Mouse (Mus musculus): ENCODE measurements around the gene Drc7. TPM values are rescaled to one million over a fixed set of nuclear protein-coding genes. Genes with fewer than 3 reads are reported as not detected.

The Drc7 gene
- total RNA-seq, 2 experiments from 2014 or later, result 1.0 to 2.2 TPM

DNA sequence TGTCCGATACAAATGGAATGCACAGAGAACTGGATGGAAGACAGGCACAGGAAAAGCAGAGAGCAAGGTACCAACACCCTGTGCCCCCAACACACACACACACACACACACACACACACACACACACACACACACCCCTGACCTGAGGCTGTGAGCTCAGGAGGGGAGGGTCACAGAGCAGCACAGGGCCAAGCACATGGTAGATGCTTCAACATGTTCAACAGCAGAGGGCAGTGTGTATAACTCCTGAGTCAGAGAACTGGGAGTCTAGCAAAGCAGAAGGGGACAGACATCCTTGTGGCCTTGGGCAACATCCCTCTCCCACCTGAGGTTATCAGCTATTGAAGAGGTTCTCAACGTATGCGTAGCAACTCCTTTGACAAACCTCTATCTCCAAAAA lies 58.8 kb downstream of the Drc7 start:
- TF ChIP-seq CTCF (conservative IDR thresholded peaks at IDR 0.05), result peak; percentile 75
- Histone ChIP-seq H3K4me3 (no peak overlapping the region), H3K27ac (no peak overlapping the region)
- peak in 1 of 2 experiments; percentile 32 for DNase-seq (ENCODE audit: low spot score in 2 of 2)

DNA sequence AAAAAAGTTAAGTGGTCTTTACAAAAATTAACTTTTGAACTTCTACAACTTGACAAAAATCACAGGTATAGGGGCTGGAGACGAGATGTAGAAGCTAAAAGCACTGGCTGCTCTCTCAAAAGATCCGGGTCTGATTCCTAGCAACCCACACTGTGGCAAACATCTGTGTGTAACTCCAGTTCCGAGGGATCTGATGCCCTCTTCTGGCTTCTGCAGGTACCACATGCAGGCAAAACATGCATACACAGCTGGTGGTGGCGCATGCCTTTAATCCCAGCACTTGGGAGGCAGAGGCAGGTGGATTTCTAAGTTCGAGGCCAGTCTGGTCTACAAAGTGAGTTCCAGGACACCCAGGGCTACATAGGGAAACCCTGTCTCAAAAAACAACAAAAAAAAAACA lies 68.6 kb downstream of the Drc7 start:
- no peak overlapping the region for H3K4me3 ChIP-seq
- no peak for DNase-seq (ENCODE audit: low spot score in 2 of 2)
- no peak overlapping the region for H3K27ac ChIP-seq
- TF ChIP-seq CTCF (conservative IDR thresholded peaks at IDR 0.05), result peak; percentile 69

DNA sequence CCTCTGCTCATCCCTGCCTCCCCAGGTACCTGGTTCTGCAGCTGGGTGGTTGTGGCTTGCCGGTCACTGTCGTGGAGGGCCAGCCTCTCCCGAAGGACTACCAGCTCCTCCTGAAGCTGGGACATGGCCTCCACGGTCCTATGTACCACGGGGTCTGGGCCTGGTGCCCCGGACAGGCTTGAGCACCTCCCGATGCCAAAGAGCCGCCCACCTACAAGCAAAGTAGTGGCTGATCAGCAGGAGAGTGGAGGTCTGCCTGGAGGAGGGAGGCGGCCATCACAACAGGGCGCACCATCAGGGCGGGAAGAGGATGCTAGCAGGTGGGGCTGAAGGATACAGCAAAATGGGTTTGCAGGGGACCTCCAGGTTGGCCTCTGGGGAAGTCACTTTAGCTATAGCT lies 71.6 kb downstream of the Drc7 start:
- TF ChIP-seq CTCF (conservative IDR thresholded peaks at IDR 0.05), result no peak
- H3K4me3 ChIP-seq, result no peak overlapping the region
- DNase-seq (ENCODE audit: low spot score in 2 of 2), result no peak
- H3K27ac ChIP-seq, result no peak overlapping the region

DNA sequence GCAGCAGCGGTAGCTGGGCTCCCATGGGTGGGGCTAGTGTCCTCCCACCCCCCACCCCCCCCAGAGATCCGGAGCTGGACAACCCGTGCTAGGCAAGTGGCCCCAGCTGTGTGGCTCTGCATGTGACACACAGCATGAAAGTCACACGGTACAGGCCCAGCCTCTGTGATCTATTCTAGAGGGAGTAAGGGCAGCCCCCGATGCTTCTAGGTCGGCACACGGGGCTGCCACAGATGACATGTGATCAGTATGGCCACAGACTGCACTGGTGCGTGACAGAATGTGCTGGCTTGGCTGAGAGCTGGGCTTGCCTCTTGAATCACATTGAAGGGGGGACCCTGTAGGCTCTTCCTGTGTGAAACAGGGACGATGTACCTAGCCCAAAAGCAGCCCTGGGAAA lies 72.8 kb downstream of the Drc7 start:
- TF ChIP-seq CTCF (conservative IDR thresholded peaks at IDR 0.05), result no peak
- DNase-seq (ENCODE audit: low spot score in 2 of 2), result no peak
- Histone ChIP-seq H3K27ac (no peak overlapping the region), H3K4me3 (no peak overlapping the region)

Other genes with a start within 250 kb of the Drc7 start
- gene Ccl17, start 244.7 kb upstream of the Drc7 start, total RNA-seq (2021), result 1 to 10 TPM; 3.4 to 6.0 TPM
- 10 to 100 TPM; 78.2 to 83.7 TPM for gene Coq9, start 216.8 kb upstream of the Drc7 start, total RNA-seq (2021)
- gene Ciapin1, start 216.7 kb upstream of the Drc7 start, total RNA-seq (2021), result 10 to 100 TPM; 60.9 to 67.2 TPM
- gene Polr2c, start 197.7 kb upstream of the Drc7 start, total RNA-seq (2021), result 10 to 100 TPM; 69.1 to 71.4 TPM
- gene Dok4, start 178.8 kb upstream of the Drc7 start, total RNA-seq (2021), result 10 to 100 TPM; 24.1 to 26.4 TPM
- 1 to 10 TPM; 1.7 to 1.9 TPM for gene Ccdc102a, start 137.0 kb upstream of the Drc7 start, total RNA-seq (2021)
- gene Adgrg5, start 131.4 kb upstream of the Drc7 start, total RNA-seq (2021), result not detected
- 10 to 100 TPM; 89.7 to 90.5 TPM for gene Adgrg1, start 80.4 kb upstream of the Drc7 start, total RNA-seq (2021)
- under 1 TPM; 0.18 to 0.34 TPM for gene Adgrg3, start 37.4 kb upstream of the Drc7 start, total RNA-seq (2021)
- gene Katnb1, start 26.1 kb downstream of the Drc7 start, total RNA-seq (2021), result 10 to 100 TPM; 33.9 to 45.9 TPM
- gene Kifc3, start 147.7 kb downstream of the Drc7 start, total RNA-seq (2021), result 10 to 100 TPM; 61.1 to 61.2 TPM